Mouse (Mus musculus): ENCODE measurements around the gene Xrcc3. TPM values are rescaled to one million over a fixed set of nuclear protein-coding genes. Genes with fewer than 3 reads are reported as not detected.

The Xrcc3 gene
- total RNA-seq, 2 experiments from 2014 or later = 1.6 to 2.0 TPM

GRCm38 (mm10) chr12:111774845-111775244, 38.8 kb downstream of the Xrcc3 start:
- DNase-seq = no peak

GRCm38 (mm10) chr12:111774156-111774555, 39.5 kb downstream of the Xrcc3 start:
- no peak for DNase-seq

GRCm38 (mm10) chr12:111770651-111771050, 43.0 kb downstream of the Xrcc3 start:
- DNase-seq = no peak

- no peak for DNase-seq
These were observed 43.7 kb downstream of the Xrcc3 start for GRCm38 (mm10) chr12:111769816-111770577.

GRCm38 (mm10) chr12:111769306-111769705, 44.4 kb downstream of the Xrcc3 start:
- peak; percentile 74 for DNase-seq

GRCm38 (mm10) chr12:111768322-111768928, 45.2 kb downstream of the Xrcc3 start:
- no peak for DNase-seq

- no peak for DNase-seq
These were observed 47.1 kb downstream of the Xrcc3 start for GRCm38 (mm10) chr12:111766313-111767236.

- DNase-seq = no peak
These were observed 50.9 kb downstream of the Xrcc3 start for GRCm38 (mm10) chr12:111762620-111763280.

GRCm38 (mm10) chr12:111760306-111760908, 53.3 kb downstream of the Xrcc3 start:
- DNase-seq = no peak

- peak; percentile 72 for DNase-seq
These were observed 54.3 kb downstream of the Xrcc3 start for GRCm38 (mm10) chr12:111759176-111760061.

GRCm38 (mm10) chr12:111758381-111759175, 55.1 kb downstream of the Xrcc3 start, which contains the start of gene Klc1:
Gene Klc1 (plus strand): TSS chr12:111758849.
- peak; percentile 82 for DNase-seq

- no peak for DNase-seq
These were observed 55.9 kb downstream of the Xrcc3 start for GRCm38 (mm10) chr12:111757561-111758325.

- DNase-seq = no peak
These were observed 57.0 kb downstream of the Xrcc3 start for GRCm38 (mm10) chr12:111756698-111757082.

GRCm38 (mm10) chr12:111756082-111756697, 57.5 kb downstream of the Xrcc3 start:
- DNase-seq = no peak

GRCm38 (mm10) chr12:111755231-111755630, 58.4 kb downstream of the Xrcc3 start:
- DNase-seq = no peak

- no peak for DNase-seq
These were observed 59.0 kb downstream of the Xrcc3 start for GRCm38 (mm10) chr12:111754710-111755109.

- no peak for DNase-seq
These were observed 60.3 kb downstream of the Xrcc3 start for GRCm38 (mm10) chr12:111753347-111753746.
